Mouse (Mus musculus) liver, embryonic 16.5 days (tissue): ENCODE measurements around the gene Dnajb2. TPM values are rescaled to one million over a fixed set of nuclear protein-coding genes. Genes with fewer than 3 reads are reported as not detected.

ENCODE experiments used
- ATAC-seq: fragments of 200-750 bp; cut with Nextera tagmentation; 2 replicates; pipeline ENCODE4 v1.8.0; 2017; ENCODE audit warnings: low read depth, mild to moderate bottlenecking, moderate number of reproducible peaks, moderate library complexity
- H3K27ac ChIP-seq: fragments of 300-500 bp; sonication (generic); 2 replicates; pipeline ENCODE4 v1.5.1; 2014; ENCODE audit warnings: mild to moderate bottlenecking, low read length
- H3K27me3 ChIP-seq: fragments of 300-500 bp; sonication (generic); 2 replicates; pipeline ENCODE4 v1.6.1; 2014; ENCODE audit warnings: low read depth, low read length, mixed read lengths; ENCODE audit not compliant: control insufficient read depth, insufficient read depth
- H3K36me3 ChIP-seq: fragments of 300-500 bp; sonication (generic); 2 replicates; pipeline ENCODE4 v1.6.1; 2014; ENCODE audit warnings: mild to moderate bottlenecking; ENCODE audit not compliant: control insufficient read depth, insufficient read depth
- H3K4me1 ChIP-seq: fragments of 300-500 bp; sonication (generic); 2 replicates; pipeline ENCODE4 v1.6.1; 2014; ENCODE audit warnings: low read depth, low read length, mixed read lengths; ENCODE audit not compliant: control insufficient read depth
- H3K4me2 ChIP-seq: fragments of 300-500 bp; sonication (generic); 2 replicates; pipeline ENCODE4 v1.6.1; 2014; ENCODE audit warnings: low read depth, low read length, mixed read lengths
- H3K4me3 ChIP-seq: fragments of 300-500 bp; sonication (generic); 2 replicates; pipeline ENCODE4 v1.5.1; 2014; ENCODE audit warnings: low read depth, mild to moderate bottlenecking, low read length
- H3K9ac ChIP-seq: fragments of 300-500 bp; sonication (generic); 2 replicates; pipeline ENCODE4 v1.6.1; 2014; ENCODE audit warnings: low read depth, low read length
- H3K9me3 ChIP-seq: fragments of 300-500 bp; sonication (generic); replicated peaks from 2 replicates; pipeline ENCODE4 v1.6.1; 2016; ENCODE audit warnings: low read length; ENCODE audit not compliant: control insufficient read depth
- WGBS: fragments of 180-500 bp; shearing (Covaris S2); extraction: QIAGEN DNeasy Blood & Tissue Kit; methylation state at CpG from one replicate; pipeline ENCODE4 v1.1.7; 2014; ENCODE audit not compliant: insufficient replicate concordance; 5-methylcytosine and 5-hydroxymethylcytosine counted together
- polyA plus RNA-seq: library from polyadenylated mRNA; unstranded; fragments of >200 nt; fragmentation: Nextera tagmentation; extraction: Ambion mirVana; gene quantifications from 2 replicates; pipeline ENCODE4 v1.2.1, GENCODE M21; 2015

Dnajb2 gene
- polyA plus RNA-seq, 1 experiment from 2014 or later = 33.8 TPM

DNA sequence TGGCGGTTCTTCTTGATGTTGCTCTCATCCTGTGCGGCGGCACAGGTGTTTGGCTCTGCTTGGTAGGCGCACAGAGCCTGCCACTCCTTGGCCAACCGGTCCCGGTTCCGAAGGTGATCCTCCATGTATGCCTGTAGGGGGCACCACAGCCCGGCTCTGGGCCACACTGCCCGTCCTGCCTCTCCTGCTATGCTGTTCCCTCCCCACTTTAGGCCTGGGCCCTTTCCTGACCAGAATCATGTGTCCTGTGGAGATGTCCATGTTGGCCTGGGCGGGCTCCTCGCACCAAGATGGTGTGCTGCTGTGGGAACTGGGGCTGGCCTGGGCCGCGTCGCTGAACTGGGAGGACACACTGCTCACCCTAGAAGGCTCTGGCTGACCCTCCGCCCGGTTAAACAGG, 16.8 kb downstream of the Dnajb2 start:
- Histone ChIP-seq H3K36me3 (no peaks in the 10 kb centered on the region), H3K9ac (no peak overlapping the region), H3K9me3 (no peaks in the 10 kb centered on the region), H3K4me1 (peaks cover 7% of the 10 kb centered on the region), H3K4me3 (no peak overlapping the region), H3K27me3 (no peaks in the 10 kb centered on the region), H3K4me2 (no peak overlapping the region), H3K27ac (no peak overlapping the region)
- no peak for ATAC-seq
- 73% methylated on average over 16 of the region's 16 CpGs for WGBS

DNA sequence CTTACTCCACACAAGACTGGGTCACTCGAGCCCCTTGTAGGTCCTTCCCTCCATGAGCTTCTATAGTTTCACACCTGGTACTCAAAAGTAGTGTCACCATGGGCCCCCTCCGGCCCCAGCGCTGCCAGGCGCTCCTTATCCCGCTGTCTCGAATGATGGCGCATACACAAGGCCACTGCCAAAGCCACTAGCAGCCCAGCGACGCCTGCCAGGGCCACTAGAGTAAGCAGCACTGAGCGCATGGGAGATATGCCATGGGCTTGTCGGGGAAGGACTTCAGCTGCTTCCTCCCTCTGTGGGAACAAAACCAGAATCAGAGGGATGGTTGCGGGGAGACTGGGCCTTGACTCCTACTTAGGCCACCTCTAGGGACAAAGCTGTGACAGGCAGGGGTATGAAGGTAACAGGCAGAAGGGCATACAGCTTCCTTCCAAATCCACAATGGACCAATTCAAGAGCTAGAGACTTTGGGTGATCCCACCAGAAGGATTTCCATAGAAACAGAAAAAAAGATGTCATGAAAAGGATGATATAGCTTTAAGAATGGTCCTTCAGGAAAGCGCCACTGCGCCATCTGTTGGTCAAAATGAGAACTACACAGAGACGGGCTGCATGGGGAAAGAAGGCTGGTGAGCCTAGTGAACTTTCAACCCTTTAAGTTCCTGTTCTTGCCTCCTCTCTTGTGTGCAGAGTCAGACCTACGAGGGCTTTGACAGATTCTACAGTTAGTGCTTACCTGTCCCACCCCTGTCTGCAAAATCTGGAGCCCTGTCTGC, 17.8 kb downstream of the Dnajb2 start:
- Histone ChIP-seq H3K27ac (no peak overlapping the region), H3K4me3 (no peak overlapping the region), H3K4me1 (peaks cover 7% of the 10 kb centered on the region), H3K4me2 (no peak overlapping the region), H3K36me3 (no peaks in the 10 kb centered on the region), H3K9me3 (no peaks in the 10 kb centered on the region), H3K9ac (no peak overlapping the region), H3K27me3 (no peaks in the 10 kb centered on the region)
- no peak for ATAC-seq
- 53% methylated on average over 16 of the region's 16 CpGs for WGBS

DNA sequence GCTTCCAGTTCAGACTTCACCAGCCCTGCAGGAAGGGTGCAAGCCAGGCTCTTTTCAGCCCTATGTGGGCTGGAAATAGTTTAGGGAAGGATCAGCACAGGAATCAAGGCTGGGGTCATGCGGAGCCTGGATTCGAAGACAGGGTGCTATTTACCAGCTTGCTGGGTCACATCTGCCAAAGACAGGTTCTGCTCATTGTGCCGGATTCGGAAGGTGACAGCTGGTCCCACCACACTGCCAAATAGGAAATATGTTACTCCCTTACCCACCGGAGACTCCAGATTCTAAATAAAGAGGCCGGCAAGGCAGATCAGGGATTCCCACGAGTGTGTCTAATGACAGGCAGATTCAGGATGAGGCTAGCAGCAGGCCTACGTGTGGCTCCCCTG, 18.4 kb downstream of the Dnajb2 start:
- H3K9me3 ChIP-seq = no peaks in the 10 kb centered on the region
- H3K4me3 ChIP-seq = no peak overlapping the region
- H3K27me3 ChIP-seq = no peaks in the 10 kb centered on the region
- ATAC-seq = no peak
- peaks cover 7% of the 10 kb centered on the region for H3K4me1 ChIP-seq
- H3K4me2 ChIP-seq = no peak overlapping the region
- H3K9ac ChIP-seq = no peak overlapping the region
- H3K27ac ChIP-seq = no peak overlapping the region
- H3K36me3 ChIP-seq = no peaks in the 10 kb centered on the region
- WGBS = 64% methylated on average over 8 of the region's 8 CpGs

DNA sequence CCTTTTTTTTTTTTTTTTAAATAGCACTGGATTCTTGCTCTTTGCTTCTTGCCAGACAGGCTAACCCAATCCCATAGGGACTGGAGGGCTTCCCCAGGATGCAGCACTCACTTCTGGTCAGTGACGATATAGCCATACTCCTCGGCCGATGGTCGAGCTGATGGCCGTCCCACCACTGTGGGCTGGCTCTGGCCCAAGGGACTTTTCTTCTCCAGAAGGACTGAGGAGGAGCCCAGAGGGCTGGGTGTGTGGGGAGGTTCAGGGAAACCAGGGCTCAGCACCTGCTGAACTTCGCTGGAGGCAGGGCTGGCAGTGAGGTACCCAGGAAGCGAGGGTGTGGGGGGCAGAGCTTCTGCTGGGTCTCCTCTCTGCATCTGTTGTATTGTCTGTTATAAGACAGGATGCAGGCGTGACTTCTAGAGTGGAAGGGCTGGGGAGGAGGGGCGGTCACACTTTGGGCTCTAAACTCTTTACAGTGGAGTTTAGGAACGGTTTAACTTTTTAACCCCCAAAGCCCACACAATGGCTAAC, 19.4 kb downstream of the Dnajb2 start:
- no peak for ATAC-seq
- peaks cover 7% of the 10 kb centered on the region for H3K4me1 ChIP-seq
- H3K9me3 ChIP-seq = no peaks in the 10 kb centered on the region
- H3K27ac ChIP-seq = no peak overlapping the region
- H3K4me3 ChIP-seq = no peak overlapping the region
- H3K9ac ChIP-seq = no peak overlapping the region
- WGBS = 43% methylated on average over 10 of the region's 10 CpGs
- H3K36me3 ChIP-seq = no peaks in the 10 kb centered on the region
- H3K27me3 ChIP-seq = no peaks in the 10 kb centered on the region
- no peak overlapping the region for H3K4me2 ChIP-seq

DNA sequence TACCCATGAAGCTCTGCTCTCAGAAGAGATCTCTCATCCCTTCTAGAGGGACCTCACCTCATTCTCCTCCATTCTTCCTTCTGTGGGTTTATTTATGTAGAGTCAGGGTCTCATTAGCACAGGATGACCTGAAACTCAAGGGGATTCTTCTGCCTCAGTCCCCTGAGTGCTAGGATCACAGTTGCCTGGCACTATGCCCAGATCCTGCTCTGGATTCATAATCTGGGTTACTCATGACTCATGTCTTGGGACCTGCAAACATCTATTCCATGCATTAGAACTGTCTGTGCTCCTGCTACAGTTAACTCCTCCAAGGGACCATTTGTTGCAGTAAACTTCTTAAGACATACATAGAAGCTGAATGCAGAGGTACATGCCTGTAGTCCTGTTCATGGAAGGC, 25.1 kb downstream of the Dnajb2 start:
- H3K36me3 ChIP-seq = no peaks in the 10 kb centered on the region
- no peak overlapping the region for H3K4me3 ChIP-seq
- no peak for ATAC-seq
- H3K27ac ChIP-seq = no peak overlapping the region
- no peak overlapping the region for H3K9ac ChIP-seq
- no peak overlapping the region for H3K4me2 ChIP-seq
- H3K9me3 ChIP-seq = no peaks in the 10 kb centered on the region
- H3K27me3 ChIP-seq = peaks cover 28% of the 10 kb centered on the region
- no peaks in the 10 kb centered on the region for H3K4me1 ChIP-seq

DNA sequence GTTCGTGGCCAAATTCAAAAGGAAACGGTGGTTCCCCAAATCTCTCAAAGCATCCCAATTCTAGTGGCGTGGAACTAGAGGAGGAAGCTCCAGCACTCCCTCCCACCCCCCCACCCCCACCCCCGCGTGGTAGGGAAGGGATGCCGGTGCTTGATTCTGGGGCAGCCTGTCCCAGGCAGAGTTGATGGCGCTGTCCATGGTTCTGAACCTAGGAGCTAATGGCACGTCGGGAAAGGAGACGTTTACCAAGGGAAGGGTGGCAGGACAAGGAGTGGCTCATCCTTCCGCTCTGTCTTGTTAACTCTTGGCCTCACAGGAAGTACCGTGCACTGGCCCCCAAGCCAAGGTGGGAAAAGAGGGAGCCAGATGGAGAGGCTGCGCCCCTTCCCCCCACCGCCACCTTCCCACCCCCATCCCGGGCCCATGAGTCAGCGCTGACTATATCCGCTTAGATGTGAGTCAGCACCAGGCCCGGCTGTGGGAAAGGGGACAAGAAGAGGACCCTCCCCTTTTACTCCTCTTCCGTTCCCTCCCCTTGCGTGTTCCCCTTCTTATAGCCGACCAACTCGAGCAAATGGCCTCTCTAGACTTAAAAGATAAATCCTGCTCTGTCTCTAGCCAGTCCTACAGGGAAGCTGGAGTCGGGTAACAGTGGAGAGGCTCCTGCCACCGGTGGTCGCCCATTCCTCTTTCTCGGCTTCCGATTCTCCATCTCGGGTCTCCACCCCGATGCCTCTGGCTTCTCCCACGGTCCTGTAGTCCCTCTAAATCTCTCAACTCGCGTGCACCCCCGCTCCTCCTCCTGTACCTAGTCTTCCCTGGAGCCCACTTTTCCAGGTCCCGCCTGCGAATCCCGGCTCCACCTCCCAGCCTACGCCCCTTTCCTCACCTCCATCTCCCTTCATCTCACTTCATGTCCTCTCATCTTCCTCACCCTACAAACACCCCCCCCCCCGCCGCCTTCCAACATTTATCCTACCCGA, 27.1 kb downstream of the Dnajb2 start:
- 2% methylated on average over 39 of the region's 40 CpGs for WGBS
- Histone ChIP-seq H3K4me1 (no peaks in the 10 kb centered on the region), H3K9me3 (no peaks in the 10 kb centered on the region), H3K4me2 (no peak overlapping the region), H3K27me3 (peaks cover 28% of the 10 kb centered on the region), H3K4me3 (no peak overlapping the region), H3K36me3 (no peaks in the 10 kb centered on the region), H3K27ac (no peak overlapping the region), H3K9ac (no peak overlapping the region)
- no peak for ATAC-seq

DNA sequence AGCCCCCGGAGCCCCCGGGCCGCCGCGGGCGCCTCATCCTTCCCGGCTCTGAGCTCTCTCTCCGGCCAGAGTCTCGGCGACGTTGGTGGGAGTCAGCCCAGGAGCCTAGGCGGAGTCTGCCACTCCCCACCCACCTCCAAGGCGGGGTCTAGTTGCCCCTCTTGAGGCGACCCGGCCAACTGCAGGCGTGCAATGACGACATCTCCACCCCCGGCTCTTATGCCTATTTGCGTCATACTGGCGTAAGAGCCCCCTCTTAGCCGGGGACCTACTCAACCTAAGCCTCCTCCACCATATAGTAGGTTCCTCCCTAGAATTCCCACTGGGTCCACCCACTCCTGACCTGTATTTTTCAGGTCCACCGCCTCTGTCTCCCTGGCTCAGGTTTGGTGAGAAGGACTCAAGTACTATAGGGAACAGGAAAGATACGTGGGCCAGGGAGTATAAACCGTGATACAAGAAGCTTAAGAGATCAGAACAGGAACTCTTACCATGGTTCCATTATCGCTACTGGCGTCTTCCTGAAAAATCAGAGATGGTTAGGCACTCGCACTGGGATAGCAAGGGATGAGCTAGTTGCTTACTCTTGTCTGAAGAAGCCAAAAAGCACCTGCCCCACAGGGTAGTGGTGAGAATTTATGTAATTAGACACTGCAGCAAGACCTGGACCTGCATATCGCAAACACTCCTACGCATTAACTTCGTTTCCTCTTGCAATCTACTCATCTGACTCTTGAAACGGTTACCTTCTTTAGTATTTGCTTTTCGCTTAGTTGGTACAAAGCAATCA, 28.1 kb downstream of the Dnajb2 start, which contains the start of gene Ptprn:
Gene Ptprn, minus strand, starts transcription at position 412 of the 790 bp plus-strand sequence.
- Histone ChIP-seq H3K4me2 (no peak within 1 kb of the TSS), H3K9me3 (no peaks in the 10 kb centered on the region), H3K27me3 (peaks cover 28% of the 10 kb centered on the region), H3K9ac (no peak within 1 kb of the TSS), H3K36me3 (no peaks in the 10 kb centered on the region), H3K27ac (no peak within 1 kb of the TSS), H3K4me3 (no peak within 1 kb of the TSS), H3K4me1 (no peaks in the 10 kb centered on the region)
- no peak for ATAC-seq
- WGBS = 10% methylated on average over 31 of the region's 32 CpGs

DNA sequence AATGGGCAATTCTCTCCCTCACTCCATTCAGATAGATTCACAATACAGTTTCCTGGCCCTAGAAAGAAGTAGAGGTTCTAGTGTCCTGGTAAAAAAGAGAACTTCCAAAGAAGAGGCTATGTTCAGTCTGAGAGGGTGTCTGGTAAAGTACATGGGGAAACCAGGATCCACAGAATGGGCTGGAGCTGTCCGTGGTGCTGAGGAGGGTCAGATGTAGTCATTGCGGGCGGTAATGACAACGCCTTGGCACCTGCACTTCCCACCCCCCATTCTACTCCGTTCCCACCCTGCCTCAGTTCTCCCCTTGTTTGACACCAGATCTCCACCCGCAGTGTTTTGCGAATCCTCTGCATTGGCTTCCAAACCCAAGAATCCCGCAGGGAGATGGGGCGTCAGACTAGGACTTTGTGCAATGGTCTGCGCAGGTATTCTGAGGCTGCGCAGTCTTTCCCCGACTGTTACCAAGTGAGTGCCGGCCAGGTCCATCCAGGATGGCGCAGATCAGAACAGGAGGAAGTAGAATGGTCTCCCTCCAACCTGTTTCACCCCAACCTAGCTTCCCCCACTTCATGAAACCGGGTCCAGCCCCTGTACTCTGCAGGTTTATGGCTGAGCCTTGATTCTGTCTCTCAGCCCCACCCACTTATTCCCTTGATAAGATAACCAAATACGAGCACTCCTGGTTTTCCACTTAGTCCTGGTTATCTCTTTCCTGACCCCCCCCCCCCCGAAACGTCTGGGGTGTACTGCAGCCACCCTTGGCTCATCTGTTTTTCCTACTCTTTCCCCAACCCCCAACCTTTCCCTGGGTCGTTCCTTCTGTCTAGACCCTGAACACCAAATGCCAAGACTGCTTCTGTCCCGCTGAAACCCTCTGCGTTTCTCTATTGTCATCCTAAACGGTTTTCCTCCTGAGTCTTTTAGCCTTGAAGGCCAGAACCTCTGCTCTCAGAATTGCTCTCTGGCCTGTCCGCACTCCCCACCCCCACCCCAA, 41.3 kb downstream of the Dnajb2 start:
- H3K4me1 ChIP-seq = no peaks in the 10 kb centered on the region
- no peak overlapping the region for H3K9ac ChIP-seq
- ATAC-seq = no peak
- H3K4me2 ChIP-seq = no peak overlapping the region
- WGBS = 7% methylated on average over 23 of the region's 23 CpGs
- H3K4me3 ChIP-seq = no peak overlapping the region
- peaks cover 3% of the 10 kb centered on the region for H3K27me3 ChIP-seq
- no peaks in the 10 kb centered on the region for H3K36me3 ChIP-seq
- H3K27ac ChIP-seq = no peak overlapping the region
- H3K9me3 ChIP-seq = no peaks in the 10 kb centered on the region
